Mouse (Mus musculus) cerebellum, postnatal 14 days (tissue): Measurements from ENCODE around the gene Frmd4a.

Experiments used
- DNase-seq, 2 experiments: peaks; one replicate each; pipeline ENCODE4 v3.0.0; 2021; ENCODE audit warnings: mixed read lengths in 2 of 2

Gene Frmd4a

GRCm38 (mm10) chr2:4142221-4142950, 124.9 kb downstream of the Frmd4a start:
- DNase-seq, result peak; percentile 59 to 67

- no peak for DNase-seq
These were observed 126.9 kb downstream of the Frmd4a start for GRCm38 (mm10) chr2:4144424-4144823.

GRCm38 (mm10) chr2:4152521-4153040, 135.1 kb downstream of the Frmd4a start:
- no peak for DNase-seq

GRCm38 (mm10) chr2:4153131-4153631, 135.7 kb downstream of the Frmd4a start:
- DNase-seq, result peak; percentile 46 to 57

- DNase-seq, result peak; percentile 16 to 21
These were observed 136.6 kb downstream of the Frmd4a start for GRCm38 (mm10) chr2:4154036-4154653.

GRCm38 (mm10) chr2:4154654-4155047, 137.1 kb downstream of the Frmd4a start:
- no peak for DNase-seq

GRCm38 (mm10) chr2:4155406-4155805, 137.9 kb downstream of the Frmd4a start:
- no peak for DNase-seq

GRCm38 (mm10) chr2:4156511-4156910, 139.0 kb downstream of the Frmd4a start:
- no peak for DNase-seq

GRCm38 (mm10) chr2:4157396-4157795, 139.9 kb downstream of the Frmd4a start:
- no peak for DNase-seq

- no peak for DNase-seq
These were observed 142.2 kb downstream of the Frmd4a start for GRCm38 (mm10) chr2:4159574-4160203.

- no peak for DNase-seq
These were observed 148.7 kb downstream of the Frmd4a start for GRCm38 (mm10) chr2:4166191-4166590.

- no peak for DNase-seq
These were observed 149.6 kb downstream of the Frmd4a start for GRCm38 (mm10) chr2:4167131-4167530.

- no peak for DNase-seq
These were observed 152.2 kb downstream of the Frmd4a start for GRCm38 (mm10) chr2:4169726-4170125.

GRCm38 (mm10) chr2:4170189-4170588, 152.7 kb downstream of the Frmd4a start:
- DNase-seq, result no peak

- DNase-seq, result no peak
These were observed 167.5 kb downstream of the Frmd4a start for GRCm38 (mm10) chr2:4184991-4185390.

GRCm38 (mm10) chr2:4187521-4187920, 170.0 kb downstream of the Frmd4a start:
- DNase-seq, result peak; percentile 77 to 82

GRCm38 (mm10) chr2:4188303-4188702, 170.8 kb downstream of the Frmd4a start:
- DNase-seq, result no peak

GRCm38 (mm10) chr2:4190345-4190744, 172.8 kb downstream of the Frmd4a start:
- DNase-seq, result no peak

- no peak for DNase-seq
These were observed 173.5 kb downstream of the Frmd4a start for GRCm38 (mm10) chr2:4190995-4191394.

GRCm38 (mm10) chr2:4193206-4193605, 175.7 kb downstream of the Frmd4a start:
- no peak for DNase-seq

GRCm38 (mm10) chr2:4194324-4195014, 177.0 kb downstream of the Frmd4a start:
- no peak for DNase-seq

- DNase-seq, result peak; percentile 47 to 54
These were observed 178.5 kb downstream of the Frmd4a start for GRCm38 (mm10) chr2:4196041-4196440.

GRCm38 (mm10) chr2:4209234-4209633, 191.7 kb downstream of the Frmd4a start:
- DNase-seq, result peak; percentile 44 to 47
